Mouse (Mus musculus) embryo, embryonic 10 days (tissue): ENCODE results near the gene Mymx.
"Not testable (repeated sequence)": the region's sequence is repeated elsewhere in the genome, so short reads cannot be mapped to it uniquely, and the experiment has no call there.

ENCODE experiments used
- DNase-seq: peaks from one replicate; pipeline ENCODE4 v3.0.0-alpha.2; 2015; ENCODE audit warnings: low spot score

Gene Mymx

GRCm38 (mm10) chr17:45601877-45602304, at the start of gene Mymx:
TSS of gene Mymx (minus strand) at chr17:45602102.
- no peak for DNase-seq

GRCm38 (mm10) chr17:45644185-45644584, 42.3 kb upstream of the Mymx start:
- DNase-seq, result no peak

- peak; percentile 82 for DNase-seq
Measured at GRCm38 (mm10) chr17:45642701-45643100, 40.8 kb upstream of the Mymx start.

GRCm38 (mm10) chr17:45641981-45642380, 40.1 kb upstream of the Mymx start:
- DNase-seq, result no peak

- DNase-seq, result no peak
Measured at GRCm38 (mm10) chr17:45638596-45639295, 36.8 kb upstream of the Mymx start.

GRCm38 (mm10) chr17:45634033-45634432, 32.1 kb upstream of the Mymx start:
- DNase-seq, result no peak

- no peak for DNase-seq
Measured at GRCm38 (mm10) chr17:45631940-45632339, 30.0 kb upstream of the Mymx start.

- no peak for DNase-seq
Measured at GRCm38 (mm10) chr17:45630992-45631391, 29.1 kb upstream of the Mymx start.

- DNase-seq, result peak; percentile 86
Measured at GRCm38 (mm10) chr17:45629861-45630694, 28.2 kb upstream of the Mymx start.

- peak; percentile 25 for DNase-seq
Measured at GRCm38 (mm10) chr17:45628885-45629855, 27.3 kb upstream of the Mymx start.

- no peak for DNase-seq
Measured at GRCm38 (mm10) chr17:45628160-45628559, 26.3 kb upstream of the Mymx start.

- peak; percentile 91 for DNase-seq
Measured at GRCm38 (mm10) chr17:45626577-45627134, 24.8 kb upstream of the Mymx start.

GRCm38 (mm10) chr17:45623425-45623824, 21.5 kb upstream of the Mymx start:
- not testable (repeated sequence) for DNase-seq

- DNase-seq, result peak; percentile 29
Measured at GRCm38 (mm10) chr17:45619386-45620256, 17.7 kb upstream of the Mymx start.

GRCm38 (mm10) chr17:45618941-45619385, 17.1 kb upstream of the Mymx start:
- peak; percentile 60 for DNase-seq

- no peak for DNase-seq
Measured at GRCm38 (mm10) chr17:45617655-45618054, 15.8 kb upstream of the Mymx start.

GRCm38 (mm10) chr17:45616679-45617078, 14.8 kb upstream of the Mymx start:
- no peak for DNase-seq

- no peak for DNase-seq
Measured at GRCm38 (mm10) chr17:45616046-45616650, 14.2 kb upstream of the Mymx start.

- no peak for DNase-seq
Measured at GRCm38 (mm10) chr17:45612921-45613320, 11.0 kb upstream of the Mymx start.

GRCm38 (mm10) chr17:45612008-45612407, 10.1 kb upstream of the Mymx start:
- no peak for DNase-seq
